Mouse (Mus musculus): ENCODE measurements at regions not wholly inside any gene's neighbourhood (a gene's known extent, or its start where the extent isn't known, plus 50 kb on each side); places are given as distances from the start of the nearest gene placed in this dataset.

DNA sequence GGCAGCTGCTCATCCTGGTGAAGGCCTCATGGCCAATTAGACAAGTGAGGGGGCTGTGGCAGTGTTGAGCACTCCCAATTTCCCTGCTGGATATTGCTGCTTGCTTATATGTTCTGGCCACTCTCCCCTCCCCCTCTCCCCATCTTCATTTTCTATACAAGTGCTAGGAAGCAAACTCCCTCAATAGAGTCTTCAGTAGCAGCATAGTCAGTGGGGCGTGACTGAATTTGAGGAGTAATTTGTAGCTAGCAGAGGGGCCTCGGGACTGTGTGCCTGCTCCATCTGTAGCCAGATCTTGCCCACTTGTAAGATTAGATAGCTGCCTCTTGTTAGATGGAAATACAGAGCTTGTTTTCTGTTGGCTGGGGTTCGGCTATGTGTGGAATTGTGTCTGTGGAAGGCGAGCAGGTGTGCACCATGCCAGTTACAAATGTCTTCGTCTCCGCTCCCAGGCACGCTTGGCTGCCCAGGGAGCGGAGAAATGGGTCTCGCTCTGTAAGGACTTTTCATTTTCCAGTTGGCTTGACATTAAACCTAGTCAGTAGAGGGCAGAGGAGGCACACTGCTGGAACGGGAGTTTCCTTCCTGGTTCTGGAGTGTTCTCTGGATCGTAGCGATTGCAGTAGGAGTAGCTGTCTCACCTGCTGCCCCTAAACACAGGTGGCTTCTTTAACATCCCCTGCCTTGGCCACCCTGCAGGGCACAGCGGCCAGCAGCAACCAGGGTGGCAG, 163.1 kb downstream of the Matn1 start:
- no peak for TF ChIP-seq CTCF (IDR thresholded peaks at IDR 0.05)
- TF ChIP-seq EP300 (IDR thresholded peaks at IDR 0.05): no peak
